Mouse (Mus musculus) spleen, adult 18-20 months (tissue): ENCODE results near the gene Pcnx4.

Source experiments
- DNase-seq, 2 experiments: peaks; one replicate each; pipeline ENCODE4 v3.0.0; 2022; ENCODE audit warnings: mixed read lengths in 2 of 2

Gene Pcnx4

GRCm38 (mm10) chr12:72536021-72536597, at the start of gene Pcnx4:
Gene Pcnx4, plus strand, starts transcription at chr12:72536383.
- peak; percentile 91 to 97 for DNase-seq

- no peak for DNase-seq
These were observed 48.7 kb upstream of the Pcnx4 start for GRCm38 (mm10) chr12:72487498-72487897.

- no peak for DNase-seq
These were observed 46.2 kb upstream of the Pcnx4 start for GRCm38 (mm10) chr12:72489995-72490394.

GRCm38 (mm10) chr12:72491063-72491719, 45.0 kb upstream of the Pcnx4 start:
- DNase-seq: no peak

GRCm38 (mm10) chr12:72496866-72497600, 39.1 kb upstream of the Pcnx4 start:
- no peak for DNase-seq

- no peak for DNase-seq
These were observed 26.6 kb upstream of the Pcnx4 start for GRCm38 (mm10) chr12:72509606-72510005.

GRCm38 (mm10) chr12:72515446-72515845, 20.7 kb upstream of the Pcnx4 start:
- no peak for DNase-seq

- no peak for DNase-seq
These were observed 18.0 kb upstream of the Pcnx4 start for GRCm38 (mm10) chr12:72518114-72518728.

GRCm38 (mm10) chr12:72519352-72519751, 16.8 kb upstream of the Pcnx4 start:
- no peak for DNase-seq

GRCm38 (mm10) chr12:72519855-72520254, 16.3 kb upstream of the Pcnx4 start:
- no peak for DNase-seq

- peak in 1 of 2 experiments; percentile 63 for DNase-seq
These were observed 15.5 kb upstream of the Pcnx4 start for GRCm38 (mm10) chr12:72520645-72521044.

- DNase-seq: no peak
These were observed 10.6 kb upstream of the Pcnx4 start for GRCm38 (mm10) chr12:72525588-72525987.

GRCm38 (mm10) chr12:72532303-72532702, 3.9 kb upstream of the Pcnx4 start:
- DNase-seq: no peak

- no peak for DNase-seq
These were observed 2.2 kb upstream of the Pcnx4 start for GRCm38 (mm10) chr12:72533986-72534385.

GRCm38 (mm10) chr12:72535599-72535998, 584 bp upstream of the Pcnx4 start:
- no peak for DNase-seq

GRCm38 (mm10) chr12:72538571-72538970, 2.4 kb downstream of the Pcnx4 start:
- DNase-seq: no peak

- DNase-seq: no peak
These were observed 18.2 kb downstream of the Pcnx4 start for GRCm38 (mm10) chr12:72554347-72554746.

GRCm38 (mm10) chr12:72564281-72564795, 28.2 kb downstream of the Pcnx4 start:
- DNase-seq: no peak

- no peak for DNase-seq
These were observed 45.8 kb downstream of the Pcnx4 start for GRCm38 (mm10) chr12:72582021-72582420.

- no peak for DNase-seq
These were observed 46.9 kb downstream of the Pcnx4 start for GRCm38 (mm10) chr12:72583099-72583498.

- no peak for DNase-seq
These were observed 49.2 kb downstream of the Pcnx4 start for GRCm38 (mm10) chr12:72585339-72585738.

- no peak for DNase-seq
These were observed 56.8 kb downstream of the Pcnx4 start for GRCm38 (mm10) chr12:72592991-72593390.

GRCm38 (mm10) chr12:72594001-72594400, 57.8 kb downstream of the Pcnx4 start:
- DNase-seq: no peak
